Mouse (Mus musculus): ENCODE measurements around the gene Fbxl13. TPM values are rescaled to one million over a fixed set of nuclear protein-coding genes. Genes with fewer than 3 reads are reported as not detected.

The Fbxl13 gene
- polyA plus RNA-seq, 1 experiment, result not detected

GRCm38 (mm10) chr5:21592106-21592505, 53.3 kb downstream of the Fbxl13 start:
- Histone ChIP-seq H3K27me3 (ENCODE audit: control insufficient read depth, insufficient read depth, low read length, poor library complexity, severe bottlenecking) (no peaks in the 10 kb centered on the region), H3K36me3 (ENCODE audit: control insufficient read depth, insufficient read depth, low read length, poor library complexity, severe bottlenecking) (no peaks in the 10 kb centered on the region), H3K9ac (ENCODE audit: low read depth, poor library complexity, severe bottlenecking) (no peak overlapping the region), H3K4me3 (ENCODE audit: low read depth, low read length) (no peak overlapping the region), H3K27ac (ENCODE audit: insufficient read depth, low read length) (no peak overlapping the region), H3K4me1 (ENCODE audit: control insufficient read depth, insufficient read depth, low read length) (no peaks in the 10 kb centered on the region), H3K9me3 (replicated peaks; ENCODE audit: control insufficient read depth, insufficient read depth, low read length, poor library complexity, severe bottlenecking) (no peaks in the 10 kb centered on the region)
- TF ChIP-seq CTCF (IDR thresholded peaks at IDR 0.05; ENCODE audit: low read depth, low read length) (no peak), POLR2A (IDR thresholded peaks at IDR 0.05; ENCODE audit: insufficient read depth, low read length) (no peak), EP300 (IDR thresholded peaks at IDR 0.05; ENCODE audit: insufficient read depth, low read depth, low read length) (no peak)

- H3K4me1 ChIP-seq (ENCODE audit: control insufficient read depth, insufficient read depth, low read length), result no peaks in the 10 kb centered on the region
- no peaks in the 10 kb centered on the region for H3K36me3 ChIP-seq (ENCODE audit: control insufficient read depth, insufficient read depth, low read length, poor library complexity, severe bottlenecking)
- TF ChIP-seq CTCF (IDR thresholded peaks at IDR 0.05; ENCODE audit: low read depth, low read length), result no peak
- TF ChIP-seq POLR2A (IDR thresholded peaks at IDR 0.05; ENCODE audit: insufficient read depth, low read length), result no peak
- TF ChIP-seq EP300 (IDR thresholded peaks at IDR 0.05; ENCODE audit: insufficient read depth, low read depth, low read length), result no peak
- no peak overlapping the region for H3K9ac ChIP-seq (ENCODE audit: low read depth, poor library complexity, severe bottlenecking)
- H3K4me3 ChIP-seq (ENCODE audit: low read depth, low read length), result peak overlapping the region; percentile 17
- no peaks in the 10 kb centered on the region for H3K9me3 ChIP-seq (replicated peaks; ENCODE audit: control insufficient read depth, insufficient read depth, low read length, poor library complexity, severe bottlenecking)
- no peaks in the 10 kb centered on the region for H3K27me3 ChIP-seq (ENCODE audit: control insufficient read depth, insufficient read depth, low read length, poor library complexity, severe bottlenecking)
- H3K27ac ChIP-seq (ENCODE audit: insufficient read depth, low read length), result no peak overlapping the region
Observed at GRCm38 (mm10) chr5:21588220-21588619, 57.2 kb downstream of the Fbxl13 start.

GRCm38 (mm10) chr5:21587683-21588082, 57.8 kb downstream of the Fbxl13 start:
- Histone ChIP-seq H3K9ac (ENCODE audit: low read depth, poor library complexity, severe bottlenecking) (no peak overlapping the region), H3K9me3 (replicated peaks; ENCODE audit: control insufficient read depth, insufficient read depth, low read length, poor library complexity, severe bottlenecking) (no peaks in the 10 kb centered on the region), H3K27me3 (ENCODE audit: control insufficient read depth, insufficient read depth, low read length, poor library complexity, severe bottlenecking) (no peaks in the 10 kb centered on the region), H3K27ac (ENCODE audit: insufficient read depth, low read length) (no peak overlapping the region), H3K4me3 (ENCODE audit: low read depth, low read length) (no peak overlapping the region), H3K36me3 (ENCODE audit: control insufficient read depth, insufficient read depth, low read length, poor library complexity, severe bottlenecking) (no peaks in the 10 kb centered on the region), H3K4me1 (ENCODE audit: control insufficient read depth, insufficient read depth, low read length) (no peaks in the 10 kb centered on the region)
- TF ChIP-seq CTCF (IDR thresholded peaks at IDR 0.05; ENCODE audit: low read depth, low read length) (no peak), EP300 (IDR thresholded peaks at IDR 0.05; ENCODE audit: insufficient read depth, low read depth, low read length) (no peak), POLR2A (IDR thresholded peaks at IDR 0.05; ENCODE audit: insufficient read depth, low read length) (no peak)

GRCm38 (mm10) chr5:21586763-21587162, 58.7 kb downstream of the Fbxl13 start:
- H3K4me3 ChIP-seq (ENCODE audit: low read depth, low read length), result no peak overlapping the region
- H3K27ac ChIP-seq (ENCODE audit: insufficient read depth, low read length), result no peak overlapping the region
- no peaks in the 10 kb centered on the region for H3K27me3 ChIP-seq (ENCODE audit: control insufficient read depth, insufficient read depth, low read length, poor library complexity, severe bottlenecking)
- TF ChIP-seq CTCF (IDR thresholded peaks at IDR 0.05; ENCODE audit: low read depth, low read length) (peak; percentile 72), EP300 (IDR thresholded peaks at IDR 0.05; ENCODE audit: insufficient read depth, low read depth, low read length) (no peak)
- H3K9me3 ChIP-seq (replicated peaks; ENCODE audit: control insufficient read depth, insufficient read depth, low read length, poor library complexity, severe bottlenecking), result no peaks in the 10 kb centered on the region
- no peaks in the 10 kb centered on the region for H3K4me1 ChIP-seq (ENCODE audit: control insufficient read depth, insufficient read depth, low read length)
- no peak overlapping the region for H3K9ac ChIP-seq (ENCODE audit: low read depth, poor library complexity, severe bottlenecking)
- H3K36me3 ChIP-seq (ENCODE audit: control insufficient read depth, insufficient read depth, low read length, poor library complexity, severe bottlenecking), result no peaks in the 10 kb centered on the region

- no peak for TF ChIP-seq POLR2A (IDR thresholded peaks at IDR 0.05; ENCODE audit: insufficient read depth, low read length)
- TF ChIP-seq EP300 (IDR thresholded peaks at IDR 0.05; ENCODE audit: insufficient read depth, low read depth, low read length), result no peak
- no peak for TF ChIP-seq CTCF (IDR thresholded peaks at IDR 0.05; ENCODE audit: low read depth, low read length)
- H3K4me1 ChIP-seq (ENCODE audit: control insufficient read depth, insufficient read depth, low read length), result no peaks in the 10 kb centered on the region
- H3K9ac ChIP-seq (ENCODE audit: low read depth, poor library complexity, severe bottlenecking), result no peak overlapping the region
- no peak overlapping the region for H3K27ac ChIP-seq (ENCODE audit: insufficient read depth, low read length)
- no peaks in the 10 kb centered on the region for H3K27me3 ChIP-seq (ENCODE audit: control insufficient read depth, insufficient read depth, low read length, poor library complexity, severe bottlenecking)
- no peaks in the 10 kb centered on the region for H3K36me3 ChIP-seq (ENCODE audit: control insufficient read depth, insufficient read depth, low read length, poor library complexity, severe bottlenecking)
- H3K4me3 ChIP-seq (ENCODE audit: low read depth, low read length), result no peak overlapping the region
- no peaks in the 10 kb centered on the region for H3K9me3 ChIP-seq (replicated peaks; ENCODE audit: control insufficient read depth, insufficient read depth, low read length, poor library complexity, severe bottlenecking)
Observed at GRCm38 (mm10) chr5:21578136-21578535, 67.3 kb downstream of the Fbxl13 start.

GRCm38 (mm10) chr5:21575210-21575550, 70.3 kb downstream of the Fbxl13 start:
- TF ChIP-seq POLR2A (IDR thresholded peaks at IDR 0.05; ENCODE audit: insufficient read depth, low read length) (no peak), CTCF (IDR thresholded peaks at IDR 0.05; ENCODE audit: low read depth, low read length) (no peak), EP300 (IDR thresholded peaks at IDR 0.05; ENCODE audit: insufficient read depth, low read depth, low read length) (no peak)
- no peak overlapping the region for H3K27ac ChIP-seq (ENCODE audit: insufficient read depth, low read length)
- no peaks in the 10 kb centered on the region for H3K9me3 ChIP-seq (replicated peaks; ENCODE audit: control insufficient read depth, insufficient read depth, low read length, poor library complexity, severe bottlenecking)
- H3K36me3 ChIP-seq (ENCODE audit: control insufficient read depth, insufficient read depth, low read length, poor library complexity, severe bottlenecking), result no peaks in the 10 kb centered on the region
- no peaks in the 10 kb centered on the region for H3K4me1 ChIP-seq (ENCODE audit: control insufficient read depth, insufficient read depth, low read length)
- no peak overlapping the region for H3K4me3 ChIP-seq (ENCODE audit: low read depth, low read length)
- no peak overlapping the region for H3K9ac ChIP-seq (ENCODE audit: low read depth, poor library complexity, severe bottlenecking)
- H3K27me3 ChIP-seq (ENCODE audit: control insufficient read depth, insufficient read depth, low read length, poor library complexity, severe bottlenecking), result no peaks in the 10 kb centered on the region
